Mouse (Mus musculus) heart, postnatal 36 days (tissue): Measurements from ENCODE around the gene Adra2c. TPM values are rescaled to one million over a fixed set of nuclear protein-coding genes. Genes with fewer than 3 reads are reported as not detected.
A peak's percentile ranks its signal among the peaks of the same experiment; 100 is the strongest.

Experiments used
- DNase-seq, 2 experiments: peaks; one replicate each; pipeline ENCODE4 v3.0.0; 2021 to 2022
- intact Hi-C: fragments of 180-260 bp; cut with DNase I; formaldehyde crosslinking; loops from one replicate; pipeline ENCODE4 v1.15.1; 2025
- total RNA-seq, 2 experiments: library from RNA; stranded (reverse); gene quantifications; 2 replicates each; pipeline ENCODE4 v1.2.3; 2021

Adra2c gene
- total RNA-seq = under 1 TPM; 0.33 to 0.43 TPM

GRCm38 (mm10) chr5:35278019-35278418 is at the start of gene Adra2c:
Adra2c (plus strand) TSS chr5:35278319.
- intact Hi-C loops = loop anchor here (5.0 kb wide), 1 partner anchor 74 kb away; no protein-coding TSS in a partner anchor

DNA sequence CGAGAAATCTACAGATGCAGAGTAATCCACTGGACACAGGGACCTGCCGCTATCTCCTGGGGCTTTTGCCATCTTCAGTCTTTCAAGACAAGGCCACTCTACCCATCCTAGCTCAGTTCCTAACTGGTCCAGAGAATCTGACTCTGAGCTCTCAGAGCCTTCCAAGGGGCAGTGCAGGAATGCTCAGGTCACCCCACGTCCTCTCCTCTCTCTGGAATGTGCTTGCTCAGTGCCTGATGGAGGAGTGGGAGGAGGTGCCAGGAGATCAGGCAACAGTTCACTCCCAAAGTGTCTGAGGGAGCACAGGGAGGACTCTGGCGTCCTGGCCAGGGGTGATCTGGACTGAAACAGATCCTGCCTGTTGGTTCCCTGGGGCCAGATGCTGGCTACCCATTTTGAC is 45.0 kb upstream of the Adra2c start:
- no peak for DNase-seq
- intact Hi-C loops = no loop called here

More at GRCm38 (mm10) chr5:35278019-35278418, at the start of gene Adra2c:
- DNase-seq = no peak

DNA sequence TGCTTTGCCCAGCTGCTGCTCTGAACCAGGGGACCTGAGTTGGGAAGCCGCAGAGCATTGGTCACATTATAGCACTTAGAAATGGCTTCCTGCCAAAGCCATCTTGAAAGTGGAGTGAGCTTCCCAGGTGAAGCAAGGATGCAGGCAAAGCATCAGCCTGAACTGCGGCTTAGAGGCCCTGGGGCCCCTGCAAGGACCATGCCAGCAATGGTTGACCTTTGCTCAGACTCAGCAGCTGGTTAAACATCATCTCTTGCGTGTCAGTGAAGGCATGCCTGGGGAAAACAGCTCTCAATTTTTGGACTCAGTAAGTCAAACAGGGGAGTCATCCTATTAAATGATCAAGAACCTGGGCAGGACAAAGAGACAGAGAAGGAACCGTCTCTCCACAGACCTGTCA is 40.4 kb upstream of the Adra2c start:
- intact Hi-C loops = no loop called here

DNA sequence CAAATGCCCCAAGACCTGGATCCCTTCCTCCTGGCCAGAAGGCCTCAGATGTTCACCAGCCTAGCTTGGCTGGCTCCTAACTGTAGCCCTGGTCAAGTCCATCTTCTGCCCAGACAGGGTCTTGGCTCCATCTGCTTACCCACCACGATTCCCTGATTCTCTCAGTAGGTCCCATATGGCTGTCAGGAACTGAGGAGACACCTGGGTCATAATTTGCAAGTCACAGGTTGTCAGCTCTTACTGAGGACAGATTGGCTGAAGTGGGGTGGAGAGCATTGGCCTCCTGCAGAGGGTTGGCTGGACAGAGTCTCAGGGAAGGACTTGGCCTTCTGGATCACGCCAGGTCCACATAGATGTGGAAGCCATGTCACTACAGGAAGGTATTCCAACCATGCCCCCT is 39.5 kb upstream of the Adra2c start:
- intact Hi-C loops = no loop called here
- no peak for DNase-seq

More for the DNA sequence above, 40.4 kb upstream of the Adra2c start:
- no peak for DNase-seq

DNA sequence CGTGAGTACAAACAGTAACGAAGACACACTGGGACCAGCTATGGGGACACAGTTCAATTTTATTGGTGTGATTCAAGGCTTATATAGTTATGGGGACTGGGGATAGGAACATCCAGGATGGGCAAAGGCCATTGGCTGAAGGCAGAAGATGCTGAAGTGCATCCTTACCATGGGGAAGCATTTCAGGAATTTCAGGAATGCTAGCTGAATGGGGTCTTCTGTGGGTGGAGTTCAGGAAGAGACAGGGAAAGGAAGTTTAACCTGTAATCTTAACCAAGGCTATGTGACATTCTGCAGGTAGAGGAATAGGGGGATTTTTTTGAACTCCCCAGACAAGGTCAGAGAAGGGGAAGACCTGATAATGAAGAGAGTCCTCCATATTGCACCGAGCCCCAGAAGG is 36.6 kb upstream of the Adra2c start:
- DNase-seq = no peak
- intact Hi-C loops = no loop called here

- intact Hi-C loops = loop anchor here (2.0 kb wide), 1 partner anchor 105 kb away; no protein-coding TSS in a partner anchor
- DNase-seq = no peak
Observed at GRCm38 (mm10) chr5:35244204-35244603, 33.9 kb upstream of the Adra2c start.

- intact Hi-C loops = loop anchor here (2.0 kb wide), 1 partner anchor 103 kb away; no protein-coding TSS in a partner anchor
- no peak for DNase-seq
Observed at GRCm38 (mm10) chr5:35245555-35246273, 32.4 kb upstream of the Adra2c start.

GRCm38 (mm10) chr5:35254964-35255716 is 23.0 kb upstream of the Adra2c start:
- DNase-seq = no peak
- intact Hi-C loops = no loop called here

GRCm38 (mm10) chr5:35263716-35264115 is 14.4 kb upstream of the Adra2c start:
- intact Hi-C loops = no loop called here
- DNase-seq = no peak

DNA sequence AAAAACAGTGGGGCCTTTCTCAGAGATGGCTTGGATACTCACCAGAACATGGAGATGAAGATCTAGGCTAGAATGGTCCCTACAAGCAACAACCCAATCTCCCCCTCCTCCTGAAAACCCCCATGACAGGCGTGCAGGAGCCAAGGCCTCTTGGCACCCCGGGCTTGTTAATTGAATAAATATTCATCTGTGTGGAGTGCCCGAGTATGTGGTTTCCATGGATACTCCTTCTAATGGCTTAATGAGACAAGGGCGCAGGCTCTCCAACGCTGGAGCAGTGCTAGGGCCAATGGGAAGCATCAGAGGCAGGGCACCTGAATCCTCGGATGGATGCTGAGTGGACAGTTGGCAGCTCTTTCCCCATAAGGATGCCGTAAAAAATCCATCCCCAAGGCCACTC is 10.6 kb upstream of the Adra2c start:
- no peak for DNase-seq
- intact Hi-C loops = no loop called here

DNA sequence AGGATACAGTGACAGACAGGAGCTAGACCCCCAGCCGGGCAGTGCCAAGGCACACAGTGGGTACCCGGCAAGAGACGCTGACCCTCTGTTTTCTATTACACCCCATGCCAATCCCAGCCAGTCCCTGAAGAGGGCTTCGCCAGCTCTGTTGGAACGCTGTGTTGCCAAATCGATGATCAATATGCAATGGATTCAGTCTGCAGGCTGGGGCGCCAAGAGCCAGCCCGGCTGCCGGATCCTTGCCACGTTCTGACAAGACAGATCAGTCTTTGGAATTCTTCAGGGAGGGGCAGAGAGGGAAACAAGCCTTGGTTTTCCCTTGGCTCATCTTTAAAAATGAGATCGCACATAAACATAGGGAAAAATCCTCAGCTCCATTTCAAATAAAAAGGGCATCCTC is 2.8 kb upstream of the Adra2c start:
- DNase-seq = no peak
- intact Hi-C loops = loop anchor here (5.0 kb wide), 1 partner anchor 77 kb away; no protein-coding TSS in a partner anchor

DNA sequence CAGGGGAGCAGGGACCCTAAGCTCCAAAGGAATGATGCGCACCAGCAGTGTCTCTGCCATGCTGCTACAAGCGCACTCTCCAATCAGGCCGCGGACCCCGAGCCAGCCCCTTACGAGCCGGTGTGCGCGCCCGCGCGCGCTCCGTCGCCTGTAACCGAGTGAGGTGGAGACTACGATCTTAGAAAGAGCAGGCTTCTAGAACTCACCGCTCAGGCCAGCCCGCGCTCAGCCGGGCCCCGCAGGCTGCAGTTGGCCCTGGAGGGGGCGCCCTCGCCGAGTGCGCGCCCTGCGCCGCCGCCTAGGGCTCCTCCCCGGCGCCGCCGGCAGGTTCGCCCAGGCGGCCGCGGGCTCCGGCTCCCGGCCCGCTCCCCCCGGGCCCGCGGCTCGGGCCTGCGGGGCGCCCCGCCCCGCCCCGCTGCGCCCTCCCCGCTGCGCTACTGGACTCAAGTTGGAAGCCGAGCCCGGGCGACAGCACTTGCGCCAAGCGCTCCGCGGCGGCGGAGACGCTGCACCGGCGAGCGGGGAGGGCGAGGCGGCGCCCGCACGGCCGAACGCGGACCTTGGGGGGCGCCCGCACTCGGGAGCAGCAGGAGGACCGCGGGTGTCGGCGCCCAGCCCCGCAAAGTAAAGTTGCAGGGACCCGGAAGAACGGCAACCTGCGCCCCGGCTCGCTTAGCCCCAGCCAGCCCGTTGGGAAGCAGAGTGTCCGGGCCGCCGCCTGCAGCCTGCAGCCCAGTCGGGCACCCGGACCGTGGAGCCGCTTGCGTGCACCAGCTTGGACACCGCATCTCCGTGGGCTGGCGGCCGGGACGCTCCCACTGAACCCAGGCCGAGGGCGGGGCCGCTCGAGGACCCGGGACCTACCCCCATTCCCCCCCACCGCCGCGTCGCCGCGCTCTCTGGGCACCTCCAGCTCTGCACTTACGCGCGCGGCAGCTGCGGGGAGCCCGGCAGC is 899 bp downstream of the Adra2c start:
- DNase-seq = peak; percentile 12 to 21
- intact Hi-C loops = loop anchor here (5.0 kb wide), 1 partner anchor 73 kb away; no protein-coding TSS in a partner anchor

DNA sequence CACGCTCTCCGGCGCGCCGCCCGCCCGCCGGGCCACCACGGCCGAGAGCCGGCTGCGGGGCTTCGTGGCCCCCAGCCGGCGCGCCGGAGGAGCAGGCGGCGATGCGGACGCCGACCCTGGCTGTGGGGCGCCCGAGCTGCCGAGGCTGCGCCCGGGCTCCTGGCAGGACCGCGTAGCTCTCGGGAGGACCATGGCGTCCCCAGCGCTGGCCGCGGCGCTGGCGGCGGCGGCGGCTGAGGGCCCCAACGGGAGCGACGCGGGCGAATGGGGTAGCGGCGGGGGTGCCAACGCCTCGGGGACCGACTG is 1.5 kb downstream of the Adra2c start:
- no peak for DNase-seq
- intact Hi-C loops = loop anchor here (5.0 kb wide), 1 partner anchor 73 kb away; no protein-coding TSS in a partner anchor

- intact Hi-C loops = no loop called here
- no peak for DNase-seq
Observed at GRCm38 (mm10) chr5:35280002-35280782, 2.1 kb downstream of the Adra2c start.

GRCm38 (mm10) chr5:35280783-35281165 is 2.7 kb downstream of the Adra2c start:
- DNase-seq = no peak
- intact Hi-C loops = no loop called here

DNA sequence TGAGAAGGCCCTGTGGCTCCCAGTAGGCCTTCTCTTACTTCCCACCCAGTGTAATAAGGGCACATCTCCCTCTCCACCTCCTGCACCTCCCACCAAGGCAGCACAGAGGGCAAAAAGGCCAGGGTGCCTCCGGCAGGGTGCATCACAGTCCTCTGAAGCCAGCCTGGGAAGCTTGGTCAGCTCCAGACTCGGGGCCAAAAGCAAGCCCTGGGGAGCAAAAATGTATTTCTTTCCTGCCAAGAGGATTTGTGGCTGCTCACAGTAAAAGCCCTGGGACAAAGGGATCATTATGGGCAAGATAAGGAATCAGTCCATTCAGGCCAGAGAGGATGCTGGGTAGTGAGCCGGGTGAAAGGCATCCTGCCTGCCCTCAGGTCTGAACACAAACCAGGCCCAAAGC is 7.2 kb downstream of the Adra2c start:
- DNase-seq = no peak
- intact Hi-C loops = no loop called here

- intact Hi-C loops = no loop called here
- DNase-seq = no peak
Observed at GRCm38 (mm10) chr5:35286190-35286589, 8.1 kb downstream of the Adra2c start.

GRCm38 (mm10) chr5:35299621-35300020 is 21.5 kb downstream of the Adra2c start:
- intact Hi-C loops = no loop called here
- peak in 1 of 2 experiments; percentile 22 for DNase-seq

GRCm38 (mm10) chr5:35304191-35304590 is 26.1 kb downstream of the Adra2c start:
- intact Hi-C loops = no loop called here
- DNase-seq = no peak

GRCm38 (mm10) chr5:35305332-35305731 is 27.2 kb downstream of the Adra2c start:
- DNase-seq = no peak
- intact Hi-C loops = no loop called here
